Mouse (Mus musculus) myocyte (in vitro differentiated cells): ENCODE measurements around the gene Epha3.

ENCODE experiments used
- E2F4 ChIP-seq: IDR thresholded peaks from one replicate; pipeline ENCODE4 v1.6.1; 2011; ENCODE audit warnings: mild to moderate bottlenecking, control low read depth, moderate library complexity; ENCODE audit not compliant: insufficient read depth
- POLR2AphosphoS2 ChIP-seq: IDR thresholded peaks from one replicate; pipeline ENCODE4 v1.6.1; 2011; ENCODE audit warnings: low read depth, control low read depth; ENCODE audit not compliant: insufficient read length
- TCF3 ChIP-seq: IDR thresholded peaks from one replicate; pipeline ENCODE4 v1.6.1; 2011; ENCODE audit warnings: low read depth, control low read depth; ENCODE audit not compliant: insufficient read length

DNA sequence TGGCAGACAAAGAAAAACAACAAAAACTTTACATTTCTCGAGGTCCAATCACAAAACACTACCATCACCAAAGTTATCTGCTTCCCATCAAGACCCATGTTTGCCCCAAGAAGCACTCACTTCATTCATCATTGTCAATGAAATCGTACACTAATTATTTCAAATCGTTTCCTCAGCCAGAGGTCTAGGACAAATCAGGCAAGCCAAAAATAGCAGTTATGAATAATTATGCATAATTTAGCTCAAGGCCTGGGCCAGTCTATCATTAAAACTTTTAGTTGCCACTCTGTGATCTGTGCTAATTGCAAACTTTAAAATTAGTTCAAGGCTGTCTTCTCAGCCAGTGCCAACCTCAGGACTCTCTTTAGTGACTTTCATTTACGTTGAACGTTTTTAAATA lies 54.1 kb downstream of the Epha3 start:
- TF ChIP-seq TCF3 (no peak), E2F4 (no peak), POLR2AphosphoS2 (no peak)
